Mouse (Mus musculus) spleen, postnatal 14 days (tissue): ENCODE data around the gene Synpr.

Source experiments
- DNase-seq, 2 experiments: peaks; one replicate each; pipeline ENCODE4 v3.0.0; 2021 to 2022; ENCODE audit warnings: low spot score in 2 of 2

The Synpr gene

DNA sequence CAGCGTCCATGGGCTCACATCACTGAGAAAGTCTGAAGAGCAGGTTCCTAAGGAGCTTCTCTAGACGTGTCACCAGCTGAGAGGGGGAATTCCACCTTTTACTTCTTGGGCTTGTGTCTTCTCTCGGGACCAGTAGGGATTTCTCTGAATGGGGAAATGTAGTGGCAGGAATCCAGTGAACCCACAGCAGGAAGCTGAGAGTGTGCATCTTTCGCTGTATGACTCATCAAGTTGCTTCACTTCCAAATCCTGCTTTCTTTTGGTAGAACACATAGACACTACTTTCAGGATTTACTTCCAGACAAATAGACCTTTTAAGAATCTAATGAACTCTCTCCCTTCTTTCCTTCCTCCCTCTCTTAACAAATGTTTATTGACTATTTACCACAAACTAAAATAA, 266.6 kb downstream of the Synpr start:
- no peak for DNase-seq

DNA sequence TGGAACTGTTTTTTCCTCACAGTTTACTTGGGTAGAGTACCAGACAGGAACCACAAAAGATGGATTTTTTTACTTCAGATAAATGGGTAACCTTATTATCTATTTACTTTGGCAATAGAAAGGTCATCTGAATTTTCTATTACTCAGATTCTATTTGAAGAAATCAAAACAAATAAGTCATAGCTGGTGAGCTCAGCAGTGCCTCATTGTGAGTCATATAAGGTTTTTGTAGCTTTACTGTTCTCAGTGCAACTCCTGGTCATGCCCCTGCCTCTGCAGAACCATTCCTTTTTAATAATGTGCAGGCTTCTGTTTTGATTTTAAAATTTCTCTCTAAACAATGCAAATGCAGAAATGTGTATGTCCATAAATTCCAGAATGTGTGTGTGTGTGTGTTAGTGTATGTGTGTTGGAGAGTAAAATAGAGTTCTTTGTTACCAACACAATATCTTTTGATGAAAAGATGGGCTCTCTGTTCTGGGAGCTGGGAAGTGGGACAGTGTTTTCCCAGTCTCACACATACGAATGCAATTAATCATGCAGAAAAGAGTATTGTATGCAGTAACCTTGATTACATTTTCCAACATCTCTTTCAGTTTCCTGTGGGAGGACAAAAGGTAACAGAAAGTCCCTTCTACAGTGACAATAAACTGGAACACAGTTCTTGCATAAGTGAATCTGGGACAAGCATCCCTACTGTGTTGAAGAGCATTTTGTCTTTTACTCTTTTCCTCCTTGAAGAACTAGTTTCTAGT, 269.2 kb downstream of the Synpr start:
- no peak for DNase-seq

DNA sequence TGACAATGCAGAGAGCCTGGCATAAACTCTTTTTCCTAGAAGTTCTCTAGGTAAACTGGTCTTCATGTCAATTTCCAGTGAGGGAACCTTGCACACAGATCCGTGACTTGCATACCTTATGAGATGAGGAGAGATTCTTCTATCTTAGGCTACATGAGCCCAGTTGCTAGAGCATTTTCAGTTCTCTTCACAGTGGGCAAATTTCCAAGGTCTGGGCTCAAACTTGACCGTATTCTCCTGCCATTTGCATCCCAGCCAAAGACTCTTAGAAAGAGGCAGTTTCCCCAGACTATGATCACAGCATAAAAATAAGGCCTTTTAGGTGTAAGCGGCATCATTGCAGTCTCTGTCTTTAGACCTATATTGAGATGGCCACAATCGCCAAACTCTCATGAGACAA, 270.1 kb downstream of the Synpr start:
- no peak for DNase-seq

DNA sequence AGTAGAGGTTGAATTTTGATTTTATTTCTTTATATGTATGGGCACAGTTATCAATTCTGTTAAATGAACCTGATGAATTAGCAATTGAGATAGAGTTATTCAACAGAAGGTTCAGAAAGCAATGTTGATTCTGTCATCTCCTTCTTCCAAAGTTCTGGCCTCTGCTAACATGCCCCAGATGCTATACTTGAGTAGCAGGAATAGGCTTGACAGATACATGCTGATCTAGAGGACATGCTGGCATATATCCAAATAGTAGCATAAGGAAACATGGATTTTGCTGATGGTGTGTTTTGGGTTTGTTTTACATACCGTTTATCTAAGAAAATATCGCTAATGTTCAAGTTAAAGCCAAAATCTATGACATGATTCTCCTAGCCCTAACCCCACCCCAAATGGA, 273.5 kb downstream of the Synpr start:
- DNase-seq = no peak

DNA sequence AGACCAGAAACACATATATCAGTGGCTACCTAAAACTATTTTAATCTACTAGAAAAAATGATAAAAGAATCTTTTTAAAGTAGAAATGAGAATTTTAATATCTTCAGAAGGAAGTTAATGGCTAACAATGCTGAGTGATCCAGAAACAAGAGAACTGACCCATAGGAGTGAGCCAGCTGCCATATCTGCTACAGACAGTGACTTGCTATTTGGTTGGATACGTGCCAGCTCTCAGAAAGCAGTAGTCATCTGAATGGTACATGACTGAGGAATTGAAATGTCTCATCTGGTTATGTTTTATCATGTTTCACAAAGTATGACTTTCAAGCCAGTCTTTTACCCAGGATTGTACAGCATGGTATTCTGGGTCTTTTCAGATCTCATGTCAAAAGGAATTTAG, 282.7 kb downstream of the Synpr start:
- DNase-seq = no peak

DNA sequence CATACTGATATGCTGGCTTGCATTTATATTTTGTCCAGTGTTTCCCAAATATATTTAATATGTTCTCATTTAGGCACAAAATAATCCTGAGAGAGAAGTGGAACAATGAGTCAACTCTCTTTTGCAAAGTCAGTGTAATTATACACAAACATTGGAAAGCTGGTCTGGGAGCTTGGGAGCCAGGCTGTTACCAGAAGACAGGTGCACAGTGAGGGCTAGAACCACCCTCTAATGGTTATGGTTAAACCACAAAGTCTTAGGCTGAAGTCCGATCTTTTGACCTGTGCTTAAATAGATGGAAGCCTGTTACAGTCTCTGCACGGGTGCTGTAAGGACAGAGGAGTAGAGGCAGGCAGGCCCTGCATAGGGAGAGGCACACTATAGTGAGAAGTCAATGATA, 283.4 kb downstream of the Synpr start:
- no peak for DNase-seq

DNA sequence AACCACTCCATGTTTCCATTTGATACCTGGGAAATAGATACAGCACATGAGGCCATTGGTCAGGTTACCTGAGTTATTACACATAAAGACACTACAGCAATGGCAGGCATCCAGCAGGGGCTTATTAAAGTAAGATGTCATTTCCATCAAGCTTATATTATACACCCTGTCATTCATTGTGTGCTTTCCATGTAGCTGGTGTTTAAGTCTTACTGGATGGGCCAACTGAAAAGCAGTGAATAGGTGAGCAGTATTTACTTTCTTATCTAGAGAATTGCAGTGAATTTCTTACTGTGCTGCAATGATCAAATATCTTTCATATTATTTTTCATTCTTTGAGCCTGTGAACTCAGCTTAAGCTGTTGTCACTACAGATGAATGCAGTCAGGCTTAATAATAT, 287.4 kb downstream of the Synpr start:
- no peak for DNase-seq

DNA sequence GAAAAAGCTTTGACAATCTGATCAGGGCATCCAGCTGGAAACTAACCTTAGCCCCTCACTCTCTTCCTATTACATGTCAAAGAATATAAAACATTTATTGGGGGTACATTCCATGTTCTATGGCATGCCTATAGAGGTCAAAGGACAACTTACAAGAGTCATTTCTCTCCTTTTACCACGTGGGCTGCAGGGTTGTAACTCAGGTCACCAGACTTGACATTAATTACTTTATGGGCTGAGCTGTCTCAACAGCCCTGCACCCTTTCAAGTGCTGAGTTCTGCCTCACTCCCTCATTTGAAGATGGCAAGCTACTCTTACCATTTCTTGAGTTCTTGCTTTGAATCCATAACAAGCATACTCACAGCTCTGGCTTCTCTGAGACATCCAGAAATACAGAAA, 287.9 kb downstream of the Synpr start:
- no peak for DNase-seq

DNA sequence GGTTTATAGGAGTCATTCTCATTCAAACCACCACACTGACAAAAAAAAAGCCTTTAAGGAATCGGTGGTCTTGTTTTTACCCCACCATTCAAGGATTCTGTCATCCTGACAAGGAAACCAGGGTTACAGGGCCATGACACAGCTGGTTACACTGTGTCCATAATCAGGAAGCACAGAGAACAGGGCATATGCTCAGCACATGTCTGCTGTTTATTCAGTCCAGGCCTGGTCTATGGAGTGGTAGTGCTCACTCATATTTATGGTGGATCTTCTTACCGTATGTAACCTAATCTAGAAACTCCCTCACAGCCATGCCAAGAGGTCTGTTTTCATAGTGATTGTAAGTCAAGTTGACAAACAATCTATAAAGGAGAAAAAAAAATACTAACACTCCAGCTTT, 293.5 kb downstream of the Synpr start:
- DNase-seq = no peak

DNA sequence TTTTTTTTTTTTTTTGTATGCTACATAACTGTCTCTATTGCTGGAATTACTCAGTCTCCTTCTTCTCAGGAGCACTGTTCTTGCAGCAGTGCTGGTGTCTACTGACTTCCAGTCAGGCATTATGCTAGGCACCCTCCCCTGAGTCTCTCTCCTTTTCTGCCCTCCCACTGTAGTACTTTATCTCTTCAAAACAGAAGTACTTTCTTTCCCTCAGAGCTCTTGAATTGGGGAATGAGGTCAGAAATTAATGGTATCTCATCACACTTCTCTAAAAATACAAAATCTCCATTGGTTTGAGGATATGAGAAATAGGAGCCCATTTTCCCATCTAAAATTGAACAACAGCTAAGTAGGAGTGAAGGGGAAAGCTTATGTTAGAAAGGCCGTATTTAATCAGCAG, 294.2 kb downstream of the Synpr start:
- no peak for DNase-seq

DNA sequence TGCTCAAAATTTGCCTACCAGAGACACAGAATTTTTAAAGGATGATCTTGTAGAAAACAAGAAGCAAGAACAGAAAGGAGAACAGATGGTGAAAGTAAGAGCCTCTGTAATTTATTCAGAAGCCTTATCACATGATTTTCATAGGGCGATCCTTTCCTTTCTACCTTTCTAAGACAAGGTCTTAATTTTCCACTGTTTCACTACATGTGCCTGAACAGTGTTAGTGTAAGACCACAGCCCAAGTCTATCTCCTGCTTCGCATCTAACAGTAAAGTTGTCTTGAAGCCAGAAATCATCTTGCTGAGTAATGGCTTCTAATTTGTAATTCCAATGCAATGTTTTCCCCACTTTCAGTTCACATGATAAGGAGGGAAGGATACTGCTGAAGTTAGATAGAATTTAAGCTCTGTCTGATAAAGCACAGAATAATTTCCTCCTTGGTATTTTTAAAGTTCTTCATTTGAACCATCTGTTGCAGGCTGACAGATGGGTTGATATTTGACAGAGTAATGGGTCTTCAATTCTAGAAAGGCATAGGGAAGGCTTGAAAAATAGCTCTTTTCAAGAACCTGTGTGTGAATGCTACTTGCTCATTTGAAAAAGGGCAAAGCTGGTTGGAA, 308.9 kb downstream of the Synpr start:
- no peak for DNase-seq

DNA sequence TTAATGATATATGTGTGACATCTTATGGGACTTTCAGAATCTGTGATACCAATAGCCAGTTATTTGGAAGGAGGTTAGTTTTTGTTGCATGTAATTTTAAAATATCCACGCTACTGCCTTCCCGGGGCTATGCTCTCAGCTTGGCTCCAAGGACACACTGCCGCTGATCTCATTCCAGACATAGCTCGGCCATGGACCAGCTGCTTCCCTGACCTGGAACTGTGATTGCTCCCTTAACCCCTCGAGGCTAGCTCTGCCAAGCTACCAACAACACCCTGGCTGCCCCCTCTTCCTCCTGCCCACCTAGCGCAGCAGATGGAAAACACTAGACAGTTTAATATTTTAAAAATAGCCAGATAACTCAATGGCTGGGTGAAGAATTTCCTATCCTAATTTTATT, 311.7 kb downstream of the Synpr start:
- DNase-seq = no peak

DNA sequence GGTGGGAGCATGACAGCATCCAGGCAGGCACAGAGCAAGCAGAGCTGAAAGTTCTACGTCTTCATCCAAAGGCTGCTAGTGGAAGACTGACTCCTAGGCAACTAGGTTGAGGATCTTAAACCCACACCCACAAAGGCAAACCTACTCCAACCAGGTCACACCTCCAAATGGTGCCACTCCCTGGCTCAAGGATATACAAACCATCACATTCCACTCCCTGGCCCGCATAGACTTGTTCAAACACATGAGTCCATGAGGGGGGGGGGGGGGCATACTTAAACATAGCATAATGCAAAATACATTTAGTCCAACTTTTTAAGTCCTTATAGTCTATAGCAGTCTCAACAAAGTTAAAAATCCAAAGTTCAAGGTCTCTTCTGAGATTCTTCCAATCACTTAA, 312.6 kb downstream of the Synpr start:
- no peak for DNase-seq

DNA sequence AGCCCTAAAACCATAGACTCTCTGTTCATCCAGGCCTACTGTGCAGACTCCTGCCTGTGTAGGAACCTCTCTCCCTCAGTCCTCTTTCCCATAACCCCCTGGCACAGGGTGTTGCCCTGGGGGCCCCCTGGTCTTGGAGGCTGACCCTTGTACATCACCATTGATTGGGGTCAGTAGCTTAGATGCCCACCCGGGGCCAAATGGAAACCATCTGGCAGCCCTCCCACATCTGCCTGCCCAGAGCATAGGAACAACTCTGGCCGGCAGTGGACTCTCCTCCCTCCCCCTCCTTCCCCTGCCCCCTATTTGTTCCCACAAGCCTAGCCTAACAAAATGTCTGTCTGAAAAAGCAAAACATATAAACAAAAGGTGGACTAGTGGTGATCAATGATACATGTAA, 336.0 kb downstream of the Synpr start:
- no peak for DNase-seq

DNA sequence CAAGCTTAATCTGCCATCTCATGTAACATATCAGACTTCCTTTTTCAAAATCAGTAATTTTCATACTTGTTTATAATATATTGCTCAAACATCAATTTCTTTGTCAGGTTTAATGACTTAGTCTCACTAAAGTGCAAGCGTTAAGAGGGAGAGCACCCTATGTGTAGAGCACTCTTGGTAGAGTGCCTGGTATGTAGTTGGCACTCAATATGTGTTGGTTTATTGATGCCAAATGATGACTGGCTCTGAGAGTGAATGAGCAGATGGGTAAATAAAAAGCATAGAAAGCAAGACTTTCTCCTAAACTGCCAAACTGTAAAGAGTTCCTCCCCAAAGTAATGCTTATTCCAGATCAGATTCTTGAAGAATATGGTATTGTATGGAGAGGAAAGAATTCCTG, 365.3 kb downstream of the Synpr start:
- DNase-seq = no peak

DNA sequence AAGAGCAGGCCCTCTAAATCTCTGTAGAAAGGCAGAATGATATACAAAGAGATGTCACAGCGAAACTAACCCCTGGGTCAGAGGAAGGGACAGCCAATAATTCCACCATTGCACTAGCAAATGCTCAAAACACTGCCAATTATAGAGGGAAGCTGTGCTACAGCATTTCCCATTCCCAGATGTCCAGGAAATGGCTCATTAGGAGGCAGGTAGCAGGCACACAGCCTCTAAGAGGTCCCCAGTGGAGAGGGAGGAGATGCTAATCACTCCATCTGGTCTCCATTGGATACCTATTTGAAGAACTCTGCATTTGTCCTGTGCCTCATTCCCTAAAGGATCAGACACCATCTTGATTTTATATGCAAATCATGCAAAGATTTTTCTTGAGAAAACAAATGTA, 366.5 kb downstream of the Synpr start:
- no peak for DNase-seq

DNA sequence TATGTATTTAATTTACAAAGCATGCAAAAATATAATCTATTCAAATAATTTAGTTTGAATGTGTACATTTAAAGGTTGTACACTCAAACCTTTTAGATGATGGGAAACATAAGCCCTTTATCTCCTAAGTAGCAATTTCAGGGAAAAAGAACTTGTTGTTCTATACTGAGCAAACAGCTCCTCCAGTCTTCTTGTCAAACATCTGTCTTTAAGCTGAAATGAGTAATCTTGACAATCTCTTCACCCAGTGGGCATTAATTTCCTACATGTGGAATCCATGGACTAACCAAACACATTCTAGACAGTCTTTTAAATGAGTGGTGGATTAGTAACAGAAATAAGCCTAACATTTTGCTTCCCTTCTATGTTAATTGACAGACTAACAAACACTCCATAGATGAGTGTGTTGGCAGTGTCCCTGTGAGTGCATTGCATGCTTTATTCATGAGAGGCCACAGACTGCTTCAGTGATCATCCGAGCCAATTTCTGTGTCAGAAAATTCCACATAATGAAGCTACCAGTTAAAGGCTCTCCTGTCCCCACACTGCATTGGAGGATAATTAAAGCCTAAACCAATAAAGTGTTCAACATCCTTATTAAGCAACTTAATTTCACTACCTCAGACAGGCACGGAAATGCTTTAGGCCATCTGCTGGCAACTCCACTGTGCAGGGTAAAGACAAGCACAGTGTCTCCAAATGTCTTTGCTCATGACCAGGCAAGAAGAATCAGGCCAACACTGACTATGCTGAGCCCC, 367.1 kb downstream of the Synpr start:
- no peak for DNase-seq
